Mouse (Mus musculus) heart, embryonic 12.5 days (tissue): ENCODE measurements around the gene Atoh8. TPM values are rescaled to one million over a fixed set of nuclear protein-coding genes. Genes with fewer than 3 reads are reported as not detected.

Experiments used
- ATAC-seq: fragments of 200-750 bp; cut with Nextera tagmentation; 2 replicates; pipeline ENCODE4 v1.8.0; 2017; ENCODE audit warnings: moderate TSS enrichment, moderate library complexity; ENCODE audit not compliant: insufficient number of reproducible peaks, low FRiP score
- H3K27ac ChIP-seq: fragments of 300-500 bp; sonication (generic); 2 replicates; pipeline ENCODE4 v1.5.1; 2016; ENCODE audit warnings: mild to moderate bottlenecking, moderate library complexity; ENCODE audit not compliant: poor library complexity, severe bottlenecking
- H3K27me3 ChIP-seq: fragments of 300-500 bp; sonication (generic); replicated peaks from 2 replicates; pipeline ENCODE4 v1.6.1; 2016; ENCODE audit warnings: mild to moderate bottlenecking, moderate library complexity
- H3K36me3 ChIP-seq: fragments of 300-500 bp; sonication (generic); 2 replicates; pipeline ENCODE4 v1.6.1; 2016; ENCODE audit warnings: mild to moderate bottlenecking, moderate library complexity
- H3K4me1 ChIP-seq: fragments of 300-500 bp; sonication (generic); replicated peaks from 2 replicates; pipeline ENCODE4 v1.6.1; 2016; ENCODE audit warnings: mild to moderate bottlenecking
- H3K4me2 ChIP-seq: fragments of 300-500 bp; sonication (generic); 2 replicates; pipeline ENCODE4 v1.6.1; 2016; ENCODE audit warnings: mild to moderate bottlenecking, moderate library complexity
- H3K4me3 ChIP-seq: fragments of 300-500 bp; sonication (generic); 2 replicates; pipeline ENCODE4 v1.5.1; 2016; ENCODE audit warnings: mild to moderate bottlenecking
- H3K9ac ChIP-seq: fragments of 300-500 bp; sonication (generic); 2 replicates; pipeline ENCODE4 v1.6.1; 2016; ENCODE audit warnings: mild to moderate bottlenecking, moderate library complexity
- H3K9me3 ChIP-seq: fragments of 300-500 bp; sonication (generic); replicated peaks from 2 replicates; pipeline ENCODE4 v1.6.1; 2016; ENCODE audit warnings: mild to moderate bottlenecking, moderate library complexity
- WGBS: fragments of 180-500 bp; shearing (Covaris S2); methylation state at CpG from one replicate; pipeline ENCODE4 v1.1.7; 2016; 5-methylcytosine and 5-hydroxymethylcytosine counted together
- polyA plus RNA-seq: library from polyadenylated mRNA; unstranded; fragments of >200 nt; fragmentation: Nextera tagmentation; extraction: Ambion mirVana; gene quantifications from 2 replicates; pipeline ENCODE4 v1.2.1, GENCODE M21; 2016

Atoh8 gene
- polyA plus RNA-seq: 14.1 and 14.9 TPM in 2 replicates

- Histone ChIP-seq H3K27me3 (peaks cover 26% of the 10 kb centered on the region), H3K4me2 (peak within 1 kb of the TSS; percentile 99), H3K9me3 (no peaks in the 10 kb centered on the region), H3K27ac (peak within 1 kb of the TSS; percentile 71), H3K4me3 (peak within 1 kb of the TSS; percentile 81), H3K4me1 (peaks cover 69% of the 10 kb centered on the region), H3K36me3 (no peaks in the 10 kb centered on the region), H3K9ac (peak within 1 kb of the TSS; percentile 81)
- WGBS: under 1% methylated on average over 68 of the region's 68 CpGs
- ATAC-seq: no peak
Measured at GRCm38 (mm10) chr6:72235098-72235806, at the start of gene Atoh8. Gene Atoh8, minus strand, starts transcription at chr6:72235577.

GRCm38 (mm10) chr6:72283914-72284313 lies 48.5 kb upstream of the Atoh8 start:
- 24% methylated on average over 4 of the region's 4 CpGs for WGBS
- ATAC-seq: no peak
- no peak overlapping the region for H3K27ac ChIP-seq
- H3K9me3 ChIP-seq: no peaks in the 10 kb centered on the region
- H3K4me3 ChIP-seq: no peak overlapping the region
- no peaks in the 10 kb centered on the region for H3K27me3 ChIP-seq
- H3K4me2 ChIP-seq: no peak overlapping the region
- H3K36me3 ChIP-seq: no peaks in the 10 kb centered on the region
- H3K4me1 ChIP-seq: peaks cover 12% of the 10 kb centered on the region
- H3K9ac ChIP-seq: no peak overlapping the region

GRCm38 (mm10) chr6:72280410-72280998 lies 45.1 kb upstream of the Atoh8 start:
- no peak overlapping the region for H3K4me3 ChIP-seq
- H3K27ac ChIP-seq: 0 out of 2 replicates have a peak overlapping the region, but pooled peaks have one; percentile 10
- no peaks in the 10 kb centered on the region for H3K9me3 ChIP-seq
- no peaks in the 10 kb centered on the region for H3K27me3 ChIP-seq
- no peak overlapping the region for H3K9ac ChIP-seq
- H3K4me1 ChIP-seq: peaks cover 34% of the 10 kb centered on the region
- 27% methylated on average over 7 of the region's 7 CpGs for WGBS
- ATAC-seq: no peak
- no peak overlapping the region for H3K4me2 ChIP-seq
- H3K36me3 ChIP-seq: no peaks in the 10 kb centered on the region

GRCm38 (mm10) chr6:72279505-72279904 lies 44.1 kb upstream of the Atoh8 start:
- no peaks in the 10 kb centered on the region for H3K36me3 ChIP-seq
- H3K27me3 ChIP-seq: no peaks in the 10 kb centered on the region
- ATAC-seq: peak; percentile 74; the same call in 1 of the 2 replicates
- H3K9me3 ChIP-seq: no peaks in the 10 kb centered on the region
- no peak overlapping the region for H3K4me3 ChIP-seq
- H3K4me1 ChIP-seq: peaks cover 34% of the 10 kb centered on the region
- no peak overlapping the region for H3K4me2 ChIP-seq
- H3K9ac ChIP-seq: no peak overlapping the region
- 63% methylated on average over 7 of the region's 7 CpGs for WGBS
- no peak overlapping the region; the same call in 1 of the 2 replicates for H3K27ac ChIP-seq

- ATAC-seq: no peak
- H3K9ac ChIP-seq: no peak overlapping the region
- peaks cover 34% of the 10 kb centered on the region for H3K4me1 ChIP-seq
- WGBS: 61% methylated on average over 4 of the region's 4 CpGs
- peak overlapping the region; percentile 90; the same call in 1 of the 2 replicates for H3K27ac ChIP-seq
- H3K27me3 ChIP-seq: no peaks in the 10 kb centered on the region
- no peaks in the 10 kb centered on the region for H3K36me3 ChIP-seq
- no peak overlapping the region for H3K4me3 ChIP-seq
- no peaks in the 10 kb centered on the region for H3K9me3 ChIP-seq
- no peak overlapping the region for H3K4me2 ChIP-seq
Measured at GRCm38 (mm10) chr6:72278835-72279234, 43.5 kb upstream of the Atoh8 start.

- H3K4me1 ChIP-seq: peaks cover 44% of the 10 kb centered on the region
- no peak overlapping the region for H3K4me2 ChIP-seq
- no peak overlapping the region for H3K4me3 ChIP-seq
- no peaks in the 10 kb centered on the region for H3K27me3 ChIP-seq
- H3K9ac ChIP-seq: no peak overlapping the region
- H3K36me3 ChIP-seq: no peaks in the 10 kb centered on the region
- ATAC-seq: peak; percentile 71
- no peaks in the 10 kb centered on the region for H3K9me3 ChIP-seq
- 27% methylated on average over 9 of the region's 9 CpGs for WGBS
- H3K27ac ChIP-seq: peak overlapping the region; percentile 90
Measured at GRCm38 (mm10) chr6:72277508-72278166, 42.3 kb upstream of the Atoh8 start.

- H3K4me2 ChIP-seq: no peak overlapping the region
- no peaks in the 10 kb centered on the region for H3K27me3 ChIP-seq
- no peaks in the 10 kb centered on the region for H3K36me3 ChIP-seq
- H3K4me1 ChIP-seq: peaks cover 50% of the 10 kb centered on the region
- no peak overlapping the region for H3K9ac ChIP-seq
- no peak overlapping the region for H3K4me3 ChIP-seq
- H3K27ac ChIP-seq: peak overlapping the region; percentile 90
- no peaks in the 10 kb centered on the region for H3K9me3 ChIP-seq
- no peak for ATAC-seq
- 77% methylated on average over 13 of the region's 13 CpGs for WGBS
Measured at GRCm38 (mm10) chr6:72276972-72277441, 41.6 kb upstream of the Atoh8 start.

GRCm38 (mm10) chr6:72276141-72276540 lies 40.8 kb upstream of the Atoh8 start:
- no peak overlapping the region for H3K4me2 ChIP-seq
- H3K9ac ChIP-seq: no peak overlapping the region
- WGBS: 92% methylated on average over 6 of the region's 6 CpGs
- no peaks in the 10 kb centered on the region for H3K9me3 ChIP-seq
- no peak overlapping the region for H3K4me3 ChIP-seq
- no peak for ATAC-seq
- no peaks in the 10 kb centered on the region for H3K27me3 ChIP-seq
- H3K4me1 ChIP-seq: peaks cover 54% of the 10 kb centered on the region
- no peak overlapping the region for H3K27ac ChIP-seq
- no peaks in the 10 kb centered on the region for H3K36me3 ChIP-seq

- ATAC-seq: no peak
- Histone ChIP-seq H3K9ac (no peak overlapping the region), H3K36me3 (no peaks in the 10 kb centered on the region), H3K4me1 (peaks cover 56% of the 10 kb centered on the region), H3K4me3 (no peak overlapping the region), H3K4me2 (no peak overlapping the region), H3K27me3 (no peaks in the 10 kb centered on the region), H3K9me3 (no peaks in the 10 kb centered on the region), H3K27ac (no peak overlapping the region)
- 79% methylated on average over 4 of the region's 4 CpGs for WGBS
Measured at GRCm38 (mm10) chr6:72275527-72275926, 40.1 kb upstream of the Atoh8 start.

- ATAC-seq: no peak; the same call in 1 of the 2 replicates
- 63% methylated on average over 6 of the region's 6 CpGs for WGBS
- Histone ChIP-seq H3K9ac (no peak overlapping the region), H3K9me3 (no peaks in the 10 kb centered on the region), H3K4me1 (peaks cover 40% of the 10 kb centered on the region), H3K36me3 (no peaks in the 10 kb centered on the region), H3K4me3 (no peak overlapping the region), H3K27ac (no peak overlapping the region), H3K27me3 (no peaks in the 10 kb centered on the region), H3K4me2 (no peak overlapping the region)
Measured at GRCm38 (mm10) chr6:72273153-72273552, 37.8 kb upstream of the Atoh8 start.

- peaks cover 31% of the 10 kb centered on the region for H3K4me1 ChIP-seq
- H3K9ac ChIP-seq: no peak overlapping the region
- no peak overlapping the region for H3K4me3 ChIP-seq
- H3K9me3 ChIP-seq: no peaks in the 10 kb centered on the region
- peak overlapping the region; percentile 14 for H3K27ac ChIP-seq
- WGBS: 61% methylated on average over 10 of the region's 10 CpGs
- no peaks in the 10 kb centered on the region for H3K27me3 ChIP-seq
- ATAC-seq: 0 out of 2 replicates have a peak, but pooled peaks have one; percentile 17
- H3K36me3 ChIP-seq: no peaks in the 10 kb centered on the region
- no peak overlapping the region for H3K4me2 ChIP-seq
Measured at GRCm38 (mm10) chr6:72272161-72272696, 36.9 kb upstream of the Atoh8 start.
